Mouse (Mus musculus): ENCODE measurements around the gene Vwa2.

GRCm38 (mm10) chr19:56935111-56935510 lies 61.1 kb downstream of the Vwa2 start:
- TF ChIP-seq CTCF (IDR thresholded peaks at IDR 0.05; ENCODE audit: low read depth) (no peak), EP300 (IDR thresholded peaks at IDR 0.05; ENCODE audit: low read depth) (no peak)

Measured in liver, embryonic 14.5 days (tissue).